Mouse (Mus musculus) olfactory bulb, adult 2 months (tissue): ENCODE measurements around the gene Creb3l4.

ENCODE experiments used
- CTCF ChIP-seq: fragments of 200-500 bp; IDR thresholded peaks from 2 replicates; pipeline ENCODE4 v1.5.1; 2012; ENCODE audit warnings: low read depth, mild to moderate bottlenecking, low read length, moderate library complexity; ENCODE audit not compliant: insufficient read depth
- POLR2A ChIP-seq: fragments of 200-500 bp; IDR thresholded peaks from 2 replicates; pipeline ENCODE4 v1.6.1; 2012; ENCODE audit warnings: mild to moderate bottlenecking, low read depth, low read length, moderate library complexity; ENCODE audit not compliant: insufficient read depth

- TF ChIP-seq CTCF (no peak), POLR2A (no peak)
Observed at GRCm38 (mm10) chr3:90278211-90278610, 34.9 kb upstream of the Creb3l4 start.
